Mouse (Mus musculus) hindbrain, postnatal 0 days (tissue): ENCODE measurements around the gene Wipf3. TPM values are rescaled to one million over a fixed set of nuclear protein-coding genes. Genes with fewer than 3 reads are reported as not detected.

ENCODE experiments used
- ATAC-seq: fragments of 200-750 bp; cut with Nextera tagmentation; 2 replicates; pipeline ENCODE4 v1.8.0; 2017; ENCODE audit warnings: mild to moderate bottlenecking, moderate TSS enrichment, moderate library complexity
- DNase-seq: peaks from one replicate; pipeline ENCODE4 v3.0.0-alpha.2; 2015; ENCODE audit warnings: low spot score
- H3K27ac ChIP-seq: fragments of 300-500 bp; sonication (generic); 2 replicates; pipeline ENCODE4 v1.5.1; 2014; ENCODE audit warnings: mild to moderate bottlenecking
- H3K27me3 ChIP-seq: fragments of 300-500 bp; sonication (generic); 2 replicates; pipeline ENCODE4 v1.6.1; 2014; ENCODE audit warnings: low read length, mixed read lengths; ENCODE audit not compliant: insufficient read depth
- H3K36me3 ChIP-seq: fragments of 300-500 bp; sonication (generic); 2 replicates; pipeline ENCODE4 v1.6.1; 2014; ENCODE audit warnings: low read length, mixed read lengths; ENCODE audit not compliant: insufficient read depth
- H3K4me1 ChIP-seq: fragments of 300-500 bp; sonication (generic); 2 replicates; pipeline ENCODE4 v1.6.1; 2014; ENCODE audit warnings: antibody characterized with exemption, low read length, mixed read lengths; ENCODE audit not compliant: insufficient read depth
- H3K4me2 ChIP-seq: fragments of 300-500 bp; sonication (generic); 2 replicates; pipeline ENCODE4 v1.6.1; 2014; ENCODE audit warnings: low read depth, mild to moderate bottlenecking, low read length, moderate library complexity, mixed read lengths
- H3K4me3 ChIP-seq: fragments of 300-500 bp; sonication (generic); 2 replicates; pipeline ENCODE4 v1.5.1; 2014; ENCODE audit warnings: low read length
- H3K9ac ChIP-seq: fragments of 300-500 bp; sonication (generic); replicated peaks from 2 replicates; pipeline ENCODE4 v1.6.1; 2014; ENCODE audit warnings: mild to moderate bottlenecking, low read length, moderate library complexity, mixed read lengths
- H3K9me3 ChIP-seq: fragments of 300-500 bp; sonication (generic); 2 replicates; pipeline ENCODE4 v1.6.1; 2016; ENCODE audit warnings: low read length, mixed read lengths
- CTCF ChIP-seq: IDR thresholded peaks from 2 replicates; pipeline ENCODE4 v1.5.1; 2016; ENCODE audit warnings: antibody characterized with exemption, control low read depth, low read depth
- WGBS: fragments of 180-500 bp; shearing (Covaris S2); extraction: QIAGEN DNeasy Blood & Tissue Kit; methylation state at CpG from one replicate; pipeline ENCODE4 v1.1.7; 2014; 5-methylcytosine and 5-hydroxymethylcytosine counted together
- polyA plus RNA-seq: library from polyadenylated mRNA; unstranded; fragments of >200 nt; fragmentation: Nextera tagmentation; extraction: Ambion mirVana; gene quantifications from 2 replicates; pipeline ENCODE4 v1.2.1, GENCODE M21; 2015
- total RNA-seq: library from RNA; depleted of rRNA; stranded (reverse); fragments of >200 nt; gene quantifications from 2 replicates; pipeline ENCODE4 v1.2.3, GENCODE M21; 2014

Wipf3 gene
- total and polyA plus RNA-seq, 2 experiments from 2014 or later = 1.0 to 4.2 TPM

DNA sequence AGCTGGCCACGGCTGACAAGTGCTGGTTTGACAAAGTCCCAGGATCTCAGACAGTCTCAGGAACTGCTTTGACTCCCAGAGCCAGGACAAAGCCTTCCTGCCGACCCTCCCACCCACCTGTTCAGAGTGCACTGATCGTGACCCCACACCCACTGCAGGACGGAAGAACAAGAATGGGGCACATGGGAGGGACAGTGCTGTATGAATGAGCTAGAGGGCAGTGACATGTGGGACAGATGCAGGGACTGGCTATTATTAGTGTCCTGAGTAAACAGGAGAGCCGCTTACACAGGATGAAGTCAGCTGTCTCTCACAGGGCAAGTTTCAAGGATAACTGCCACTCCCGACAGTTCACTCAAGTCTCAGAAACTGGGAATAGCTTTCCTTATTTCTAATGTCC is 20.1 kb upstream of the Wipf3 start:
- Histone ChIP-seq H3K27ac (no peak overlapping the region), H3K9ac (no peak overlapping the region), H3K27me3 (no peaks in the 10 kb centered on the region), H3K4me3 (no peak overlapping the region), H3K36me3 (no peaks in the 10 kb centered on the region), H3K9me3 (no peaks in the 10 kb centered on the region), H3K4me1 (no peaks in the 10 kb centered on the region), H3K4me2 (no peak overlapping the region)
- WGBS = 50% methylated on average over 6 of the region's 6 CpGs
- ATAC-seq = no peak
- TF ChIP-seq CTCF = no peak
- no peak for DNase-seq

DNA sequence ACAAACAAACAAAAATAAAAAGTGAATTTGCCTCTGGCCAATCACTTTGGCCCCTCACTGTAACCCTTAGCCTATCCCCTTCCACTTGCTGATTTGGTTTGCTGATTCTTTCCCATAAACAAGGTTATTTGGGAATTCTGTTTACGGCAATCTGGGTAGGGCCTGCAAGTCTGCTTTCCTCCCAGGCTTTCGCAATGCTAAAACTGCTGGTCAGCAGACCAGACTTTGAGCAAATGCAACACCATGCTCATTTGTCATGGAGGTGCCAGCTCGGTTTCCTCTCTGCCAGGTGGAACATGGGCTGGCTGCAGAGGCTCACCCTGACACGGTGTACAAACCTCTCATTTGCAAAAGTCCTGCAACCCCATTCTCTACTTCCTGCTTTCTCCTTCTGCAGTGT is 19.0 kb upstream of the Wipf3 start:
- no peak overlapping the region for H3K27ac ChIP-seq
- 82% methylated on average over 4 of the region's 4 CpGs for WGBS
- no peak overlapping the region for H3K4me3 ChIP-seq
- no peak overlapping the region for H3K9ac ChIP-seq
- no peak for TF ChIP-seq CTCF
- no peaks in the 10 kb centered on the region for H3K36me3 ChIP-seq
- H3K27me3 ChIP-seq = no peaks in the 10 kb centered on the region
- DNase-seq (no peak), ATAC-seq (no peak)
- H3K4me2 ChIP-seq = no peak overlapping the region
- no peaks in the 10 kb centered on the region for H3K4me1 ChIP-seq
- no peaks in the 10 kb centered on the region for H3K9me3 ChIP-seq

GRCm38 (mm10) chr6:54411591-54411990 is 17.8 kb upstream of the Wipf3 start:
- H3K4me3 ChIP-seq = no peak overlapping the region
- ATAC-seq (no peak), DNase-seq (no peak)
- no peak overlapping the region for H3K9ac ChIP-seq
- WGBS = 63% methylated on average over 8 of the region's 8 CpGs
- H3K4me2 ChIP-seq = no peak overlapping the region
- H3K36me3 ChIP-seq = no peaks in the 10 kb centered on the region
- H3K4me1 ChIP-seq = no peaks in the 10 kb centered on the region
- no peak for TF ChIP-seq CTCF
- no peaks in the 10 kb centered on the region for H3K9me3 ChIP-seq
- H3K27ac ChIP-seq = no peak overlapping the region
- H3K27me3 ChIP-seq = no peaks in the 10 kb centered on the region

- 88% methylated on average over 7 of the region's 7 CpGs for WGBS
- DNase-seq = no peak
- H3K4me3 ChIP-seq = no peak overlapping the region
- no peaks in the 10 kb centered on the region for H3K36me3 ChIP-seq
- H3K27ac ChIP-seq = no peak overlapping the region
- no peak for ATAC-seq
- no peaks in the 10 kb centered on the region for H3K27me3 ChIP-seq
- H3K4me2 ChIP-seq = no peak overlapping the region
- H3K4me1 ChIP-seq = no peaks in the 10 kb centered on the region
- H3K9ac ChIP-seq = no peak overlapping the region
- H3K9me3 ChIP-seq = no peaks in the 10 kb centered on the region
- no peak for TF ChIP-seq CTCF
These were observed 16.5 kb upstream of the Wipf3 start for GRCm38 (mm10) chr6:54412879-54413278.

DNA sequence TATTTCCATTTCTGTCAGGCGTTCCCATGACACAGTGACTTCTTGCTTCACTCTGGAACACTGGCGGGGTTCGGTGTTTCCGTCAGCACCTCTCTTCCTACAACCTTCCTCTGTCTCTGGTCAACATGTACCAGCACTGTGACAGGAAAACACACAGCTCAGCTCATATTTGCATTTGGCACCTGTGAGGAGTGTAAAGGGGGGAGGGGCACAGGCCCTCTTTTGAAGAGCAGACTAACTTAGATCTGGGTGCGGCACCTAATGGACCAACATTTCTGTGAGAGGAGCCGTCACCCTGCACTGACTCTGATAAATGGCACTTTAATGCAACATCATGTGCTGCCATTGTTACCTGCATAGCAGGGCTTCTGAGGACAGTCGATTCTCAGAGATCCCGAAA is 4.2 kb upstream of the Wipf3 start:
- Histone ChIP-seq H3K4me2 (no peak overlapping the region), H3K36me3 (no peaks in the 10 kb centered on the region), H3K4me1 (no peaks in the 10 kb centered on the region), H3K27me3 (no peaks in the 10 kb centered on the region), H3K9ac (no peak overlapping the region), H3K9me3 (no peaks in the 10 kb centered on the region), H3K27ac (no peak overlapping the region), H3K4me3 (no peak overlapping the region)
- no peak for TF ChIP-seq CTCF
- ATAC-seq (no peak), DNase-seq (no peak)
- 87% methylated on average over 8 of the region's 8 CpGs for WGBS

- Histone ChIP-seq H3K9me3 (no peaks in the 10 kb centered on the region), H3K4me1 (0 out of 2 replicates have a peak, but pooled peaks cover 5% of the 10 kb centered on the region), H3K4me2 (peak overlapping the region; percentile 91), H3K9ac (peak overlapping the region; percentile 60), H3K27me3 (no peaks in the 10 kb centered on the region), H3K27ac (no peak overlapping the region), H3K4me3 (peak overlapping the region; percentile 64), H3K36me3 (no peaks in the 10 kb centered on the region)
- ATAC-seq (no peak; the same call in 1 of the 2 replicates), DNase-seq (peak; percentile 25)
- WGBS = 12% methylated on average over 14 of the region's 14 CpGs
- no peak for TF ChIP-seq CTCF
These were observed 455 bp upstream of the Wipf3 start for GRCm38 (mm10) chr6:54428850-54429446.

DNA sequence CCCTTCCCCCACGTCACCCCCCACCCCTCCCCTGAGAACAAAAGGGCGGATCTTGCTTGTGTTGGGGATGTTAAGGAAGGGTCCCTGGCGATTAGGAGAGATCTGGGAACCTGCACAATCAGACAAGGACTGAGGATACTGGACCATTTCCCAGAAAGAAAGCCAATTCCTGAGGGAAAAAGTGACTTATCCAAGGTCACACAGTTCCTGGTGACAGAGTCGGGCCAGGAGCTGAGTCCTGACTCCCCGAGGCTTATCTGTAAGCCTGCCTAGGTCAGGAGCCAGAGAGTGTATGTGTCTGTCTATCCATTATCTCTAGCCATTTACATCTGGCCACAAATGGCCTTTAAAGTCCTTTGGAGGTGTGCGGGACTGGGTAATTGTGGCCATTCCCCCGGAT is 818 bp downstream of the Wipf3 start:
- no peak overlapping the region for H3K27ac ChIP-seq
- no peaks in the 10 kb centered on the region for H3K27me3 ChIP-seq
- no peak for DNase-seq
- H3K4me3 ChIP-seq = peak overlapping the region; percentile 64
- no peak for TF ChIP-seq CTCF
- H3K9me3 ChIP-seq = no peaks in the 10 kb centered on the region
- 37% methylated on average over 7 of the region's 7 CpGs for WGBS
- peak overlapping the region; percentile 60 for H3K9ac ChIP-seq
- no peak for ATAC-seq
- H3K36me3 ChIP-seq = no peaks in the 10 kb centered on the region
- H3K4me2 ChIP-seq = peak overlapping the region; percentile 91
- H3K4me1 ChIP-seq = 0 out of 2 replicates have a peak, but pooled peaks cover 5% of the 10 kb centered on the region
